Mouse (Mus musculus) stomach, postnatal 0 days (tissue): ENCODE results near the gene Fam193b.
"Not testable (repeated sequence)": the region's sequence is repeated elsewhere in the genome, so short reads cannot be mapped to it uniquely, and the experiment has no call there.

ENCODE experiments used
- CTCF ChIP-seq: IDR thresholded peaks from 2 replicates; pipeline ENCODE4 v1.5.1; 2016; ENCODE audit warnings: antibody characterized with exemption, low read depth, mild to moderate bottlenecking, moderate library complexity
- EP300 ChIP-seq: optimal IDR thresholded peaks from 2 replicates; pipeline ENCODE3; 2016; ENCODE audit warnings: antibody characterized with exemption

DNA sequence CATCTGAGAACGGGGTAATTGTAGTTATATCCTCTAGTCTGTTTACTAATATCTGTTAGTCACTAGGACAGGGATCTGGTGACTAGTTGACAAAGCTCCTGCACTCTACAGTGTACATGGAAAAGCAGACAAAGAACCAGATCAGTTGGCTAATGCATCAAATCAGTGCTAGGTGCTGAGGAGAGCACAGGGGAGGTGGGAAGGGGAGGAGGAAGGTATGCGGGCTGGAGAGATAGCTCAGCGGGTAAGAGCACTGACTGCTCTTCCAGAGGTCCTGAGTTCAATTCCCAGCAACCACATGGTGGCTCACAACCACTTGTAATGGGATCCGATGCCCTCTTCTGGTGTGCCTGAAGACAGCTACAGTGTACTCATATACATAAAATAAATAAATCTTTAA lies 2.4 kb downstream of the Fam193b start:
- TF ChIP-seq CTCF, EP300: not testable (repeated sequence)
